Mouse (Mus musculus): ENCODE results near the gene Zfp385b.

The Zfp385b gene

DNA sequence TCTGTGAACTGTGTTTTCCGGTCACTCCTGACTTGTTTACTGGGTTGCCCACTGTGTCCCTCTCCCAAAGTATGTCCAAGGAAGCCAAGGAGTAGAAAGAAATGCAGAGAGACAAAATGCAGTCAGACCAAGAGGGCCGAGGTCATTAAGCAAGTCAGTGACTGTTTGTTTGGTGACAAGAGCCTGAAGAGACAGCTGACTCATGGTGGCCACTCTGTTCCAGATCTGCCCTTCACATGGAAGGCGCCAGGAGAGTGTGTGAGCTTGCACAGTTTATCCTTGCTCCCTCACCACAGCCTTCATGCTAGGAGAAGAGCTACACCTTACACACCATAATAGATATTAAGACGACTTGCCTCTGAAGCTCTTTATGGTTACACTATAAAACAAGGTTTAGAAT lies 28.6 kb downstream of the Zfp385b start:
- no peak for DNase-seq (ENCODE audit: extremely low read depth, low read depth, low spot score)

DNA sequence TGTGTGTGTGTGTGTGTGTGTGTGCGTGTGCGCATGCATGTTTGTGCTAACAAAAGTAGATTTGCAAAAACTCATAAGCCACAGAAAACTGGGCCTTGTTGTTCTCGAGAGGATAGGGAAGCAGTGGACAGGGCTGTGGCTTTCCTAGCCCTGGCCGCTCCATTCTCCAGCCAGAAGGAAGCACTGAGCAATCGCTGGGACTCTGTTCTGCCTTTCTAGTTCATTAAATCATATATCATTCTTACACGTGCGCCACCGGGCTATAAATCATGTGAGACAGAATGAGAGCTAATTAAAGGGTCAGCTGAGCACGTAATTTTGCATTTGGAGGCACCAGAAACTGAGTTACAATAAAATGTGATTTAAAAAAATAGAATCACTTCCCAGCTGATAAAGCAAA lies 29.1 kb downstream of the Zfp385b start:
- DNase-seq (ENCODE audit: extremely low read depth, low read depth, low spot score) = no peak

DNA sequence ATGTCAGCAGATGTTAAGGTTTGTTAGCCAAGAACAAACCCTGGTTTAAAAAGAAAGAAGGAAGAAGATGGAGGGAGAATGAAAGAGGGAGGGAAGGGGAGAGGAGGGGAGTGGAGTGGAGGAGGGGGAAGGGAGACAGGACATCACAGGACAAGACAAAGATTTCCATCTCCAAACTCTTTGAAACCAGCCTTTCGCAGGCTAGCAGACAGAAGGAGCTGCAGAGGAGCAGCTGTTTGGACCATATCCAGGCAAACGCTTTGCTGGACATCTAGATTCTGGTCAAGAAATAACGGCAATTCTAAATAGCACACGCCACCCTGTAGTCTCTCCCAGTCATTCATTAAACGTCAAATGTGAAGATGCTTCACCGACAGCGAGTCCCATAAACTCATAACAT lies 38.0 kb downstream of the Zfp385b start:
- no peak for DNase-seq (ENCODE audit: extremely low read depth, low read depth, low spot score)

DNA sequence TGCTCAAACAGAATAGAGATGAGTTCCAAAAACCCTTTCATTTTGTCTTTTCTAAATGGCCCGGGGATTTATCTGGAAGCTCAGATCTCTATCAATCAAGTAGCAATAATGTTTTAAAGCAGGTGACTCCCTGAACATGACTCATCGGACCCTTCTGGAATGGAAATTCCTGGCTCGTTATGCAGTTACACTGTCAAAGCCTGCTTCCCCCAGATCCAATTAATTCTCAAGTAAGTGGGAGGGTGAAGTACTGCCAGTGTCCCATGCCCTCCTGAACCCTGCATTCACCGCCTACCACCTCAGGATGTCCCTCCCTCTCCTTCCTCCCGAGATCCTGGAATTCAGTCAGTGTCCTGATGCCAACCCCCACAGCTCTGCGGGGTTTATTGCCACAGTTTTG lies 41.7 kb downstream of the Zfp385b start:
- DNase-seq (ENCODE audit: extremely low read depth, low read depth, low spot score) = no peak

DNA sequence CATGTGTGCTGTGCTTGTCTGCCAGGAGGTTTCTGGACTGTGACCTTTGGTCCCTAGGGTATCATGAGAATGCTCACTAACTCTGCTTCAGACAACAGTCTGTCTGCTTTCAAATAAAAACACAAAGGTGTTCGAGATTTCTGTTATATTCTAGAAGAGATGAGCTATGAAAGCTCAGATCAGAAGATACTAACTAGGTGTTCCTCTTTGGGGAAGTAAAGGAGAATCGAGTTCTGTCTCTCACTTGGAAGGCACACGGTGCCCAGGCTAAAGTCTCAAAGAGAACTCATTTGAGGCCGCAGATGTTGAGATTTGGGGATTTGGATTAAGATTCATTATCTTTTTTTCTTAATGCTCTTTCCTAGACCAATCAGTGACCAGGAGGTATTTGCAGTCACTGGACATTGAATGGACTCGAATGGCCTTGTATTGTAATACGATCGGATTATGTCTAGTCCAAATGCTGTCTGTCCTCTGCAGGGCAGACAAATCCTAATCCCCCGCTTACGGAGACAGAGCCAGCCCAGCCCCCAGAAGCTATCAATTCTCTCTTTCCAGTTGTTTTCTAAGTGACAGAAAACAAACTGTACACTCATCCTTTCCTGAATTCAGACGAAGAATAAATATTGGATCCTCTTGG lies 42.3 kb downstream of the Zfp385b start:
- no peak for DNase-seq (ENCODE audit: extremely low read depth, low read depth, low spot score)

DNA sequence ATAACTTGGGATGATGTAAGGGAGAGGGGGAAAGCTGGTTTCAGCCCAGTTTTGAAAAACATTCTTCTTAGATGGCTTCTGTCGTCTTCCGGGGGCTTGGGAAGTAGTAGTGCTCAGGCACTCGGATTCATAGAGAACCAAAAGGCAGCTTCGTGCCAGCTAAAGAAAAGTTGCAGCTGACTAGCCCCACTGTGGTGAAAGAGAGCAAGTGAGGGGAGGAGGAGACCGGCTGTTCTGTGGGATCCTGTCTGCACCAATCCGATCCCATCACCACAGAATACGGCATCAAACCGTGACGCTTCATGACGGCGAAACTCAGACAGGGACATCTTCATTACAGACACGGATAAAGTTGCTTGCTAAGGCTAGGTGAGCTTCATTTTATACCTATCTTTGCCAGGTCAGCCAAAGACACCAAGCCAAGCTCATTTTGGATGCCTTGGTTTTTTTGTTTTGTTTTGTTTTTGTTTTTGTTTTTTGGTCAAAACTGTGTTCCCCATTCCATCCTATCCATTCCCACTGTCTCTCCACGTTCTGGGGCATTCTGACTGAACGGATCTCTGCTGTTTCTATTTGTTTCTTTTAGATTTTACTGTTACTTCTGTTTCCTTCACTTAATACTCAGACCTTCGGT lies 44.1 kb downstream of the Zfp385b start:
- no peak for DNase-seq (ENCODE audit: extremely low read depth, low read depth, low spot score)

DNA sequence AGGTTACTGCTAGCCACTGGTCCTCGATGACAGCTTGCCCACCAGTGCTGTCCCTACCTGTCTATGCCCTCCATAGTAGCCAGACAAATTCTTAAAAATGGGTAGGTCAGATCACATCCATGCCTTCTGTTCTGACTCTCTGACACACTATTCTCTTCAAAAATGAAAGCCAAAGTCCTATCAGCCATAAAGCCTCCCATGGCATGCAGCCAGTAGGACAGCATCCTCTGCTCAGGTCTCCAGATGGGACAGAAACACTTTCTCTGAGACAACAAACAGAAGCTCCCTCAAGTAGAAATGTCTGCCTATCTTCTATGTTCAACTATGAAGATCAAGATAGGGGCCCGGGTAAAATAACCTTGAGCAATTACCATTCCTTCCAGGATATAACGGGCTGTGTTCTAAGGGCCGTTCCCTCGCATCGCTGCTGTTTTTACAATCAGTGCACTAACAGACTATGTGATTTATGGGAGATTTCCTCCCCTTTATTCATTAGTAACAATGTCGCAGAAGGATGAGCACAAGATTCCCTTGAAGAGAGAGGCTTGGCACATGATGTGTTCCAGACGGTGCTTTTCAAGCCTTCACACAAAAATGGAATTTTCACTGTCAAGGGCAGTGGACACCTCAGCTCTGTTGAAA lies 49.3 kb downstream of the Zfp385b start:
- no peak for DNase-seq (ENCODE audit: extremely low read depth, low read depth, low spot score)

DNA sequence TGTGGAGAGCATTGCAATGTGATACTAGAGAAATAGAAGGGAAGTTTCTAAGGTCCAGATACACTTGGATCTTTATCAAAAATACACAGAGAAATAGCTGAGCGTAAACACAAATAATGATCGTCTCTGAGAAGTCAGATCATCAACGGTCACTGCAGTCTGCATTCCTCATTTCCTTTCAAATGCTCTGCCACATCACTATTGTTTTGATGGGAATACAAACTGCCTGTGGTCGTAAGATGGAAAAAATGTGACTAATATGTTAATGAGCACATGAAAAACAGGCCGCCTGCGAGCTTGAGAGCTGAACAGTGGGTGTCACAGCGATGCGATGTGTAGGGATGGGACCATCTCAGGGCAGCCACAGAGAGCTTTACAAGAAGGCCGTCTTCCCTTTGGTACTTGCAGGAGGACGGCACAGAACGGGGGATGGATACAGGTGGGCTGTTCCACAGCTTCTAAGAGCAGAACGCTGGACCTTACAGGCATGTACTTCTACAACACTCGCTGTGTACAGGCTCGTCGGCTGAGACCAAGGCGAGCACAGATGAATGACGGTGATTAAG lies 51.0 kb downstream of the Zfp385b start:
- no peak for DNase-seq (ENCODE audit: extremely low read depth, low read depth, low spot score)

DNA sequence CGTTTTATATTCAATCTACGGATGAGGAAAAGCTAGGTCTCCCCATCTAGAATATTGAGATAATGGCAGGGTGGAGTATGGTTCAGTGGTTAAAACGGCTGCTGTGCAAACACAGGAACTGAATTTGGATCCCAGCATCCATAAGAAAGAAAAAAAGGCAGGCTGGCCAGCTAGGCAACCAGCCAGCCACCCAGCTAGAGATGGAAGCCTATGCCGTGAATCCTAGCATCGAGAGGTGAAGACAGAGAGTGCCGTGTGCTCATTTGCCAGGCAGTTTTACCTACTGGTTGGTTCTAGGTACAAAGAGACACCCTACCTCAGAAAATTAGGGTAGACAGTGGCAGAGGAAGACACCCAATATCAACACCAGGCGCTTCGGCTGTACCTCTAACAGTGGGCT lies 57.5 kb downstream of the Zfp385b start:
- DNase-seq (ENCODE audit: extremely low read depth, low read depth, low spot score) = no peak

DNA sequence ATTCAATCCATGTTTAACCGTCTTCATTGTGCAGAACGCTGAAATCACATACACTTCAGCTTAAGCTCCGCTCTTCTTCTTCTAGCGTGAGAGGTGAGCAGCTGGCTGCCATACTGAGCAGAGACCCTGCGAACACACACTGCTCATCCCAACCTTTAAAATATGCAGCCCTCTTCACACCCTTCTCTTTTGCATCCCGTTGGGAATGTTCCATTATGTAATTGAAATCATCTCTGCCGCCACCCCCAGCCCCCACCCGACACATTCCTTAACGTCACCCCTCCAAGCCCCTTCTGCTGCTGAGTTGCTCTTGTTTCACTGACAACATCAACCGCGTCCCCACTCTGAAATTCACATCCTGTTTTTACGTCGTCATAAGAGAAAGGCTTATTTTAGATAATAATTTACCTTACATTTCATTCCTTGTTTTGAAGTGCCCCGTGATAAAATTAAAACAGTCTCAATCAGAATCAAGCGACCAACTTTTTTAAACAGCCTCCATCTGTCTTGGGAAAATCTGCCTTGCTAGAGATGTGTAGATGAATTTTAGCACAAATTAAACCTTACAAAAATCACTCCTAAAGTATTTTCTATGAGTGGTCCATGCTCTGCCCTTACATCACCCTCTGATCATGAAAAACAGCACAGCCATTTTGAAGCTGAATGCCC lies 60.9 kb downstream of the Zfp385b start:
- no peak for DNase-seq (ENCODE audit: extremely low read depth, low read depth, low spot score)

DNA sequence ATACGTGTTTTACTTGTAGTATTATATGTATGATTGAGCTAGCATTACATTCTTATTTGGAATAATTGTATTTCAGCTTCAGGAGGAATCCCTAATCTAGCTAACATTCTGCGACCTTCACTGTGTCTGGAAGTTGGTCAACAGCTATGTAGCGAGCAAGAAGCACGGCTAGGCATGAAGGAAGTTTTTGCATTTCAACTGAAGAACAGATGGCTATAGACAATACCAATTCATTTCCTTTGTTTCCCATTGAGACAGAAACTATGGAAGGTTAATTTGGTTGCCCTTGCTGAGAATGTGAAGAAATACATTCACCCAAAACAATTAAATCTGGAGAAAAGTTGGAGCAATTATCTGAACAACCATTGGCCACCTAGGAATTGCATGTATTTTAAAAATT lies 66.9 kb downstream of the Zfp385b start:
- DNase-seq (ENCODE audit: extremely low read depth, low read depth, low spot score) = no peak

DNA sequence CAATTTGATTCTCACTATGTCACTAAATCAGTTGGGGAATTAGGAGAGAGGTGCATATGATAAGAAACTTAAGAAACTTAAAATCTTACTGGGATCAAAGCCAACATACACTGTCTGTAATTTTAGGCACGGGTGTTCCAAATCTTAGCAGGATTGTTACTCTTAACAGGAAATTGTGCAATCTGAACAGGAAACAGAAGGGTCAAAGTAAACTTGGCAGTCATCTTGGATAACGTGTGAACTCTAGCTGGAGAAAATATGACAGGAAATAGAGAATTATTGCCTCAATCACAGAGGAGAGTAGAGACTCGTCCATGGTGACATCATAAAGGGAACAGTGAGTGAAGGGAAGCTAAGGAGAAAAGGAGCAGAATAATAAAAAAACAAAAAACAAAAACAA lies 69.8 kb downstream of the Zfp385b start:
- DNase-seq (ENCODE audit: extremely low read depth, low read depth, low spot score) = no peak

DNA sequence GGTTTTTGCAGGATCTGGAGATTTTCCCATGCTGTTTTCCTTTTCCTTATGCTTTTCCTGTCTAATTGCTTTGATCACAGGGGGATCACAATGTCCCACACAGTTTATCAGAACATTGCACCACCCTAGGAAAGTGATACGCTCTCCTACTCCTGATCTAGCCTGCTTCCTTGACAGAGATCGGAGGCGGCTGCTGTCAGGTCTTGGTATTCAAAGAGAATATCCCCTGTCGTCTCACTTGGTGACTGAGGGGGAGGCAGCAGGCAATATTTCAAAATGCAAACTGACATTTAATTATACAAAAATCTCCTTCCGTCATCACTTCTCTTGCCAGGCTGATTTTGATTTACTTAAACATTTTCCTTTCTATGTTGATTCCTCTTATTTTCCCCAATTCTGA lies 73.0 kb downstream of the Zfp385b start:
- no peak for DNase-seq (ENCODE audit: extremely low read depth, low read depth, low spot score)

DNA sequence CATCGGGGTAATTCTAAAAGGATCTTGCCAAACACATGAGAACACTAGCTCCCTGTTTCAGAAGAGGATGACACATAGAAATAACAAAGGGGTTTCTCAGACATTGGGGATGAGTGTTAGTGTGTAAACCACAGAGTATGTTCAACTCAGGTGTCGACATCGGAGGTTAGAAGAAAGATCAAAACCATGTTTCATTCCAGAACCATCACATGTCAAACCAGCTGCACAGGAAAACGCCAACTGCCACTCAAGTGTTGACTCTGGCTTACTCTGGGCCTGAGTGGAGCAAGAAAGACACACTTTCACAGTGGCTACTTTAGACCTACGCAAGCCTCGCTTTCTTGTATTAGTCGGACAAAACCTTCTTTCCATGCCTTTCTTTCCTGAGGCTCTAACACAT lies 74.2 kb downstream of the Zfp385b start:
- DNase-seq (ENCODE audit: extremely low read depth, low read depth, low spot score) = peak; percentile 13

DNA sequence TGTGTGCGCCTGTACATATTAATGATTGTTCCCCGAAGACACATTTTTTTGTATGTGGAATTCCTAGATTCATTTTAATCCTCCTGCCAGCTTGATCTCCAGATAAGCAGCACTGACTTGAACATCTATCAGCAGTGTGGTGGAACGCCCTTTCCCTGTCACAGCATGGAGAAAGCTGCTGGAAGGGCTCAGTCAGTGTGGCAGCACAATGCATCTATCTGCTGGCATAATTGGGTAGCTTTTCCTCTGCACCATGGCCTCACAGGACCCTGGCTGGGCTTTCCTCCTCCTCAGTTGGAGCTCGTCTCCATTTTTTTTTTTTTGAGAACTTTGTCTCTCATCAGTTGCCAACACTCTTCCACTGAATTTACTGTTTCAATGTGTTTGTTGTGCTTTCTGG lies 77.1 kb downstream of the Zfp385b start:
- DNase-seq (ENCODE audit: extremely low read depth, low read depth, low spot score) = no peak

DNA sequence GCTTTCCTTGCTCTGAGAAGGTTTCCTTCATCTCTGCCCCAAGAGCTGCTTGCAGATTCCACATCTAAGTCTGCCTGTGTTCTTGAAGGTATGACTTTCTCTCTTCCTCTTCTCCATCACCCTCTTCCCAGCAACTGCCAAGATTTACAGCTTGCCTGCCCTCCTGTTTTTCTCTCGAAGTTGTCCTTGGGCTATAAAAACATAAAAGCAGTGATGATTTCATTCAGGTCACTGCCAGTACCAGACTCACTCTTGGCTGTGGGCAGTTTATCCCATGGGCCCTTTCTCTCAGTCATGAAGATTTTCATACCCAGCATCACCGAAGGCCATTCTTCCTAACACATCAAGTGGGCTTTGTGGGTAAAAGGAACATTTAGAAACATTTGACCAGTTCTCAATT lies 89.2 kb downstream of the Zfp385b start:
- DNase-seq (ENCODE audit: extremely low read depth, low read depth, low spot score) = no peak

DNA sequence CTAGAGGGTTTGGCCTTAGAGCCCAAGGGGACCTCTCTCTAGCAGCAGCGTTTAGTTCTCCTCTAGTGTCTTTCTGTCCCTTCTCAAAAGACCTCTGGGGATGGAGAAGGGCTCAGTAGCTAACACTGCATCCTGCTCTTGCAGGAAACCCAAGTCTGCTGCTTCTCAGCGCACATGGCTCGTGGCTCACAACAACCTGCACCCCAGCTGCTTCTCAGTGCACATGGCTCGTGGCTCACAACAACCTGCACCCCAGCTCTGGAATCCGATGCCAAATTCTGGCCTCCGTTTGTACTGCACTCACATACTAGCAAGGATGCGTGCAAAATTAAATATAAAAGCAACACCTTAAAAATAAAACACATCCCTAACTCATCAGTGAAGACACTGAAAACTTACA lies 92.6 kb downstream of the Zfp385b start:
- no peak for DNase-seq (ENCODE audit: extremely low read depth, low read depth, low spot score)

DNA sequence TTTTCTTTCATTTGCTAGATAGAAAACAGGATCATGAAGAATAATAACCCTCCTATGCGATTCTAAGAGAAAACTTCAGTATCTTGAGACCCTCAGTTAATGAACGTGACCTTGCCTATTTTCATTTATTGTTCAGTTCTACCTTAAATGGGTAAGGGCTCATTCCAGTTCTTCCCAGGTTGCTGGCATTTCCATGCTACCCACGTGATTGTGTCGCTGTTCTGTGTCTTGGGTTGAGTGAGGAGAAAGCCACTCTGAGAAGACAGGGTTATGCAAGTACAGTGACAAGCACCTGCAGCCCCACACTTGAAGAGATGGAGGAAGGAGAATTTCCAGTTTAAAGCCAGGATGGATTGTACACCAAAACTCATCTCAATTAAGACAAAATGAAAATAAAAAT lies 98.6 kb downstream of the Zfp385b start:
- no peak for DNase-seq (ENCODE audit: extremely low read depth, low read depth, low spot score)

DNA sequence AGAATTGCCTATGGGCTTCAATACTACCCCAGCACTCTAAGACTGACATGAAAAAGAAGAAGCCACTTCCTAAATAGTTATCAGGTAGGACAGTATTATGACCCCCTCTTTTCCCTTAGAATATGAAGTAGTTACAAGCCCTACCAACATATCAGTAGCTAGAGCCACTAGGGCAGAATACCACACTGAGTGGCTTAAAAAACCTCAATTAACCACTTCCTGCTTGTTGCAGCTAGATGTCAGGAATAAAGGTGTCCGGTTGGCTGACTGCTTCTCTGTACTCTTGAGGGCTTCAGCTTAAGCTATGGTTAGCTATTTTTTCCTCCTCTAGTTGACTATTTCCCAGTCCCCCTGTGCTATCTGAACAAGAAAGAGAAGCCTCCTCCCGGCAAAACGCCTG lies 103.1 kb downstream of the Zfp385b start:
- no peak for DNase-seq (ENCODE audit: extremely low read depth, low read depth, low spot score)

DNA sequence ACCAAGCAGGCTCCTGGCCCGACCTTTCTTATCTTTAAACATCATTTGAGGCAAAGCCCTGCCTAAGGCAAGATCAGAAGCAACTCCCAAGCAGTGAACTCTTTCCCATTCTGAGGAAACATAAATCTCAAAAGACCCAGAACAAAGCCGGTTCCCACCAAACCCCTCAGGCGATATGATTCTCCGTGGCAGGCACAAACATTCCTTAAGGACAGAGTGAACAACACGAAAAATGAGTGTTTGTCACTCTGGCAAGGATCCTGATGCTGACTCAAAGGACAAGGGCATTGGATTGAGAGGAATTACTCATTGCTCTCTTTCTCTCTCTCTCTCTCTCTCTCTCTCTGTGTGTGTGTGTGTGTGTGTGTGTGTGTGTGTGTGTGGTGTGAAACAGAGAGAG lies 105.6 kb downstream of the Zfp385b start:
- DNase-seq (ENCODE audit: extremely low read depth, low read depth, low spot score) = no peak

DNA sequence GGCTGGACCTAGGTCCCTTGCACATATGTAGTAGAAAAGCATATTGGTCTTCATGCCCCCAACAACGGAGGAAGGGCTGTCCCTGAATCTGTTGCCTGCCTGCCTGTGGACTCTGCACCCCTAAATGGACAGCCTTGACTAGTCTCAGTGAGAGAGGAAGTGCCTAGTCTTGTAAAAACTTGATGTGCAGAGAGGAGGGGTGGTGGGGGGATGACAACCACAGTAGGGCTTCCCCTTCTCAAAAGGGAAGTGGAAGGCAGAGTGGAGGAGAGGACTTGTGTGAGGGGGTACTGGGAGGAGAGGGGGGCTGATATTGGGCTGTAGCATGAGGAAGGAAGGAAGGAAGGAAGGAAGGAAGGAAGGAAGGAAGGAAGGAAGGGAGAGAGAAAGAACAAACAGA lies 107.7 kb downstream of the Zfp385b start:
- DNase-seq (ENCODE audit: extremely low read depth, low read depth, low spot score) = no peak
